Mouse (Mus musculus): ENCODE measurements at regions not wholly inside any gene's neighbourhood (a gene's known extent, or its start where the extent isn't known, plus 50 kb on each side); places are given as distances from the start of the nearest gene placed in this dataset.

DNA sequence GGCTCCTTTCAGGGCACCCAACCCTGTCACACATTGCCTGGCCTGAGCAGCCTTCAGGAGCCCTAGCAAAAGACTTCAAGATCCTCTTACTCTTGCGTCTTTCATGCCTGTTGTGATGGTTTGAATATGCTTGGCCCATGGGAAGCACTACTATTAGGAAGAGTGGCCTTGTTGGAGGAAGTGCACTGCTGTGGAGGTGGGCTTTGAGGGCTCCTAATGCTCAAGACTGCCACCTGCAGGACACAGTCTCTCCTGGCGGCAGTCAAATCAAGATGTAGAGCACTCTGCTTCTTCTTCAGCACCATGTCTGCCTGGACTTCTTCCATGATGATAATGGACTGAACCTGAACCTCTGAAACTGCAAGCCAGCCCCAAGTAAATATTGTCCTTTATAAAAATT lies 73.0 kb downstream of the Tsen15 start:
- Histone ChIP-seq H3K4me3 (ENCODE audit: insufficient read depth, low read depth, low read length) (no peak overlapping the region), H3K27me3 (replicated peaks; ENCODE audit: control insufficient read depth, insufficient read depth, low read length) (no peaks in the 10 kb centered on the region), H3K36me3 (ENCODE audit: control insufficient read depth, insufficient read depth, low read length) (no peaks in the 10 kb centered on the region), H3K27ac (ENCODE audit: insufficient read depth, low read depth, low read length) (no peak overlapping the region), H3K4me1 (ENCODE audit: control insufficient read depth, insufficient read depth, low read length) (no peaks in the 10 kb centered on the region)
- 75% methylated on average over 2 of the region's 2 CpGs for WGBS
- no peak for DNase-seq
- no peak for TF ChIP-seq POLR2A (IDR thresholded peaks at IDR 0.05; ENCODE audit: low read depth, low read length)
- no peak for TF ChIP-seq CTCF (conservative IDR thresholded peaks at IDR 0.05; ENCODE audit: insufficient read depth, insufficient read length, low read depth, low read length)

DNA sequence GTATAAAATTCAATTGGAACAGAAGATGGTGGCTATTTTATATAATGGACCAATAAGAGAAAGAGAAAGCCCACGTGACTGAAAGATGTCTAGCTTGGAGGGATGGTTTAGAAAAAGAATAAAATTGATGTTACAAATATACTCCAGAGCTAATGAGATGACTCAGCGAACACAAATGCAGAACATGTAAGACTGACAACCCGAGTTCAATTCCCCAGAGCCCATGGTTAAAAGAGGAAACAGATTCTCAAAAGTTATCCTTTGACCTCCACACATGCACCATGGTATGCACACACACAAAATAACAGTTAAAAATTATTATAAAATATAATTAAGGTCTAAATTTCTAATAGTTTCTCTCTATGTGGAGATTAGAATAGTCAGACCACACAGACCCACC lies 81.0 kb downstream of the Tsen15 start:
- no peak for DNase-seq
- Histone ChIP-seq H3K4me1 (ENCODE audit: control insufficient read depth, insufficient read depth, low read length) (no peaks in the 10 kb centered on the region), H3K27ac (ENCODE audit: insufficient read depth, low read depth, low read length) (no peak overlapping the region), H3K27me3 (replicated peaks; ENCODE audit: control insufficient read depth, insufficient read depth, low read length) (no peaks in the 10 kb centered on the region), H3K4me3 (ENCODE audit: insufficient read depth, low read depth, low read length) (no peak overlapping the region), H3K36me3 (ENCODE audit: control insufficient read depth, insufficient read depth, low read length) (no peaks in the 10 kb centered on the region)
- 90% methylated on average over 3 of the region's 3 CpGs for WGBS
- no peak for TF ChIP-seq POLR2A (IDR thresholded peaks at IDR 0.05; ENCODE audit: low read depth, low read length)

GRCm38 (mm10) chr1:152304487-152305130 lies 81.9 kb downstream of the Tsen15 start:
- Histone ChIP-seq H3K27me3 (replicated peaks; ENCODE audit: control insufficient read depth, insufficient read depth, low read length) (no peaks in the 10 kb centered on the region), H3K4me3 (ENCODE audit: insufficient read depth, low read depth, low read length) (no peak overlapping the region), H3K27ac (ENCODE audit: insufficient read depth, low read depth, low read length) (no peak overlapping the region), H3K36me3 (ENCODE audit: control insufficient read depth, insufficient read depth, low read length) (no peaks in the 10 kb centered on the region), H3K4me1 (ENCODE audit: control insufficient read depth, insufficient read depth, low read length) (no peaks in the 10 kb centered on the region)
- WGBS, result 72% methylated on average over 14 of the region's 14 CpGs
- no peak for DNase-seq
- no peak for TF ChIP-seq POLR2A (IDR thresholded peaks at IDR 0.05; ENCODE audit: low read depth, low read length)
- TF ChIP-seq CTCF (conservative IDR thresholded peaks at IDR 0.05; ENCODE audit: insufficient read depth, insufficient read length, low read depth, low read length), result no peak

DNA sequence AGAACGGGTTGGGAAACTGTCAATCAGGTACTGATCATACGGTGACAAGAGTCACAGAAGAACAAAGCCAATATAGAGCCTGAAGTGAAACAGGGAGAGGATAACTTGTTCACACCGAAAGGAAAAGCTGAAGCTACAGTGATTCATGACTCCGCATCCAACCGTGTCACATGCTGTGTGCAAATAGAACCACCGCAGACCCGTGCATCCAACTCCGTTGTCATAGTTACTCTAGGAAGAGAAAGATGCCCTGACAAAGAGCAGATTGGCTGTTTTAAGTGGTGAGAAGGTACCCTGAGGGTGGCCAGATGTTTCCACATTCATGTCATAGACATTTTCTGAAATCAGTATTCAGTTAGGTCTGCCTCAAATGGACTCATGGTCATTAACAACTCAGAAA lies 85.1 kb downstream of the Tsen15 start:
- no peak for DNase-seq
- no peak overlapping the region for H3K4me3 ChIP-seq (ENCODE audit: insufficient read depth, low read depth, low read length)
- H3K27me3 ChIP-seq (replicated peaks; ENCODE audit: control insufficient read depth, insufficient read depth, low read length), result no peaks in the 10 kb centered on the region
- TF ChIP-seq POLR2A (IDR thresholded peaks at IDR 0.05; ENCODE audit: low read depth, low read length) (no peak), CTCF (conservative IDR thresholded peaks at IDR 0.05; ENCODE audit: insufficient read depth, insufficient read length, low read depth, low read length) (no peak)
- no peaks in the 10 kb centered on the region for H3K36me3 ChIP-seq (ENCODE audit: control insufficient read depth, insufficient read depth, low read length)
- H3K27ac ChIP-seq (ENCODE audit: insufficient read depth, low read depth, low read length), result no peak overlapping the region
- H3K4me1 ChIP-seq (ENCODE audit: control insufficient read depth, insufficient read depth, low read length), result no peaks in the 10 kb centered on the region
- WGBS, result 90% methylated on average over 8 of the region's 8 CpGs

- H3K27ac ChIP-seq (ENCODE audit: insufficient read depth, low read depth, low read length), result no peak overlapping the region
- no peak for DNase-seq
- 79% methylated on average over 9 of the region's 9 CpGs for WGBS
- peaks cover 3% of the 10 kb centered on the region; the same call in 1 of the 2 replicates for H3K4me1 ChIP-seq (ENCODE audit: control insufficient read depth, insufficient read depth, low read length)
- H3K4me3 ChIP-seq (ENCODE audit: insufficient read depth, low read depth, low read length), result no peak overlapping the region
- no peaks in the 10 kb centered on the region for H3K36me3 ChIP-seq (ENCODE audit: control insufficient read depth, insufficient read depth, low read length)
- no peaks in the 10 kb centered on the region for H3K27me3 ChIP-seq (replicated peaks; ENCODE audit: control insufficient read depth, insufficient read depth, low read length)
- TF ChIP-seq CTCF (conservative IDR thresholded peaks at IDR 0.05; ENCODE audit: insufficient read depth, insufficient read length, low read depth, low read length), result no peak
- TF ChIP-seq POLR2A (IDR thresholded peaks at IDR 0.05; ENCODE audit: low read depth, low read length), result no peak
These were observed 94.2 kb downstream of the Tsen15 start for GRCm38 (mm10) chr1:152292196-152292736.

DNA sequence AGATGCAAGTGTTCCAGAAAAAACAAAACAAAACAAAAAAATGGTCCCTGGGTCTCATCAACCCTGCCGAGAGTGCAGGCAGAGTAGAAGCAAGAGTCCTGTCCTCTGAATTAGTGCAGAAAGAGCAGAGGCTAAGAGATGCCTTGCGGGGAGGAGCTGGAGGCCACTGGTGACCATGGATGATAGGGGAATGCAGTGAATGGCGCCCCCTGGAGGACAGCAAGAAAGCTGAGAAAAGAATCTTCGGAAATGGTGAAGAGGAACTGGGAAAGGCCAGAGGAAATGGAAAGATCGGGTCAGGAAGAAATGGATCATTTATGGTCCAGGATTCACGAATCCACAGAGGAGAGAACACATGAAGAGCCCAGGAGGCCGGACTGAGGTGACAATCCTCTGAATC lies 95.7 kb downstream of the Tsen15 start:
- Histone ChIP-seq H3K36me3 (ENCODE audit: control insufficient read depth, insufficient read depth, low read length) (no peaks in the 10 kb centered on the region), H3K27ac (ENCODE audit: insufficient read depth, low read depth, low read length) (no peak overlapping the region), H3K27me3 (replicated peaks; ENCODE audit: control insufficient read depth, insufficient read depth, low read length) (no peaks in the 10 kb centered on the region), H3K4me1 (ENCODE audit: control insufficient read depth, insufficient read depth, low read length) (peaks cover 3% of the 10 kb centered on the region; the same call in 1 of the 2 replicates), H3K4me3 (ENCODE audit: insufficient read depth, low read depth, low read length) (0 out of 2 replicates have a peak overlapping the region, but pooled peaks have one; percentile 17)
- peak; percentile 80 for DNase-seq
- no peak for TF ChIP-seq POLR2A (IDR thresholded peaks at IDR 0.05; ENCODE audit: low read depth, low read length)
- TF ChIP-seq CTCF (conservative IDR thresholded peaks at IDR 0.05; ENCODE audit: insufficient read depth, insufficient read length, low read depth, low read length), result peak; percentile 88
- 22% methylated on average over 7 of the region's 7 CpGs for WGBS

GRCm38 (mm10) chr1:152287566-152288490 lies 98.7 kb downstream of the Tsen15 start:
- Histone ChIP-seq H3K4me3 (ENCODE audit: insufficient read depth, low read depth, low read length) (no peak overlapping the region), H3K27ac (ENCODE audit: insufficient read depth, low read depth, low read length) (no peak overlapping the region), H3K36me3 (ENCODE audit: control insufficient read depth, insufficient read depth, low read length) (no peaks in the 10 kb centered on the region), H3K27me3 (replicated peaks; ENCODE audit: control insufficient read depth, insufficient read depth, low read length) (no peaks in the 10 kb centered on the region), H3K4me1 (ENCODE audit: control insufficient read depth, insufficient read depth, low read length) (peaks cover 3% of the 10 kb centered on the region; the same call in 1 of the 2 replicates)
- WGBS, result 55% methylated on average over 15 of the region's 15 CpGs
- no peak for DNase-seq
- TF ChIP-seq POLR2A (IDR thresholded peaks at IDR 0.05; ENCODE audit: low read depth, low read length) (no peak), CTCF (conservative IDR thresholded peaks at IDR 0.05; ENCODE audit: insufficient read depth, insufficient read length, low read depth, low read length) (no peak)

All from kidney, adult 2 months (tissue).